Mouse (Mus musculus) large intestine, adult 2 months (tissue): ENCODE measurements around the gene Rmi1. TPM values are rescaled to one million over a fixed set of nuclear protein-coding genes. Genes with fewer than 3 reads are reported as not detected.
"Not testable (repeated sequence)": the region's sequence is repeated elsewhere in the genome, so short reads cannot be mapped to it uniquely, and the experiment has no call there.

Source experiments
- DNase-seq: peaks from one replicate; pipeline ENCODE4 v3.0.0-alpha.2; 2012; ENCODE audit warnings: low read depth, low spot score
- WGBS: fragments of 180-500 bp; shearing (Covaris S2); methylation state at CpG from one replicate; pipeline ENCODE4 v1.1.7; 2018; 5-methylcytosine and 5-hydroxymethylcytosine counted together
- polyA plus RNA-seq: library from polyadenylated mRNA; depleted of rRNA; stranded (reverse); fragments of >200 nt; gene quantifications from 2 replicates; pipeline ENCODE4 v1.2.3, GENCODE M21; 2012

Gene Rmi1
- polyA plus RNA-seq, 1 experiment: 4.1 TPM

DNA sequence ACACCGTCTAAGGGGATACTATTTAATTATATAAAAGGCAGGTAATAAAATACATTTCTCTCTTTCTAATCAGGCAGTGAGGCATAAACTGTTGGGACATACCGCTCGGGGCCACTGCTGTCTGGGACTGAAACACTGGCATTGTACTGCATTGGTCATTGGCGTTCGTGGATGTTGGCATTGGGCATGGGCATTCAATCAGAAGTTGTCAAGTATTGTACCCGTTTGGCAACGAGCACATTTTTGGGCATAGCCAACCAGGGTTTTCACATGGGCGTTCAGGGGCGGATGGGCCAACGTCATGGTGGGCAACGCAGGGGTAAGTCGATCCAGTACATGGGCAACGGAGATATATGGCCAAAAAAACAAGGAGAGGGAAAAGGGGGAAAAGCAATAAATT, 4.4 kb upstream of the Rmi1 start:
- WGBS: 80% methylated on average over 13 of the region's 13 CpGs

GRCm38 (mm10) chr13:58400576-58400975, 1.5 kb upstream of the Rmi1 start:
- DNase-seq: no peak
- under 1% methylated on average over 11 of the region's 11 CpGs for WGBS

More for the DNA sequence above, 4.4 kb upstream of the Rmi1 start:
- DNase-seq: no peak

DNA sequence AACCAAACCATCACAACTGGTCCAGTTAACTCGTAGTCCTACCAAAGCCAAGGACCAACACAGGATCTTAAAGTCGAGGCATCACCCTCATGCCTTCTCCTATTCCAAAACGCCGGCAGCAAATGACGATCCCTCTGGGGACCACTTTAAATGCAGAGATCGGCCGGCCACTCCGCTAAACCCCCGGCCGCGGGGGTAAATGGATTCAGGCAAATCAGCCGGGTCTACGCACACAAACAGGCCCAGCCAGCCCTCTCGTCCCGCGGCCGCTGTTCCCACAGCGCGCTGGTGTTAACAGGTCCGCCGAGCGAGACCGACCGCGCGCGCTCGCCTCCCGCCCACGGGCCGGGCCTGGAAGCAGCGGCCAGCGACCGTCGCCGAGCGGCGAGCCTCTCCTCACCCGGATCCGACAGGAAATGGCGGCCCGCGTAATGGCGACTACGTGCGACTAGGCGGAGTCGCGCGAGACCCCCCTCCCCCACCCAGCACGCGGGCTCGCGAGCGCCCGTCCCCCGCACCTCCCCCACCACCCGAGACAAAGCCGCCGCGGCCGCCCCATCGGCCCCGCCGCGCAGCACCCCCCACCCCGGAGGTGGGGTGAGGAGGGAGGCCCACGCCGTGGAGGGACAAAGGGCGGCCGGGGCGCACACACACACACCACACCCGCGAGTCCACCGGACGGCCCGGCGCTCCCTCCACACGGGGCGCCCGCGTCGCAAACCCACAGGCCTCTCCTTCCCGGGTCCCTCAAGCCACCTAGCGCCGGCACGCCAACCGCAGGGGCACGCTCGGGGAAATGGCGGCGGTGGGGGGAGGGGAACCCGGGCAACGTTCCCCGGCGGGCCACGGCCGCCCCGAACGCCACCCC, 679 bp upstream of the Rmi1 start:
- under 1% methylated on average over 90 of the region's 100 CpGs for WGBS
- no peak for DNase-seq

DNA sequence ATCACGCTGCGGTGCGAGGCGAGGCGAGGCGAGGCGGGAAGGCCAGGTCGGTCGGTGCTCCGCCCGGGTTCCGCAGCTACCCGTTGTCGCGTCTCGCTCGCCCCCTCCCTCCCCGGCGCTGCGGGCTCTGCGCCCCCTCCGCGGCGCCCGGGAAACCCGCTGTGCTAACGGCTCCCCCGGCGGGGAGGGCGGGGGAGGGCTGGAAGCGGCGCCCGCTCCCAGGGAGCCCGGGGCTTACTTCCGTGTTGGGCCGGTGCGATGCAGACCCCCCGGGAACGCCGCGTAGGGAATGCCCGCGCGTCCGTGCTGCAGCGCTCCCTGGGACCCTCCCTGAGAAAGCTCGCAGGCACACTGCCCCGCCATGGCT, 679 bp downstream of the Rmi1 start:
- DNase-seq: no peak
- WGBS: under 1% methylated on average over 46 of the region's 48 CpGs

- 4% methylated on average over 17 of the region's 17 CpGs for WGBS
- DNase-seq: not testable (repeated sequence)
These were observed 1.2 kb downstream of the Rmi1 start, which contains the start of gene Hnrnpk for GRCm38 (mm10) chr13:58403243-58403642. Gene Hnrnpk (minus strand): TSS chr13:58403343.

DNA sequence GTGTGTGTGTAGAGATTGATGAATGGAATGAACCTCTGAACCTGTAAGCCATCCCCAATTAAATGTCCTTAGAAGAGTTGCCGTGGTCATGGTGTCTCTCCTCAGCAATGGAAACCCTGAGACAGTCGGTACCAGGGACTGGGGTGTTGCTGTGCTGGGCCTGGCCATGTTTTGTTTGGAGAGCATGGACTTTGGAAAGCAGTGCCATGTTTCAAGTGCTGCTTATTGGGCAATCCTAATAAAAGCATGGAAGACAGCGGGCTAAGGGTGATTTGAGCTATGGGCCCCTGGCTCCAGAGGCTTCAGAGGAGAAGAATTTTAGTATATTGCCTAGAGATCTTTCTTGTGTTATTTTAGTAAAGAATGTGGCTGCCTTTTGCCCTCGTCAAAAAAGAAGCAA, 9.0 kb downstream of the Rmi1 start:
- WGBS: 90% methylated on average over 4 of the region's 4 CpGs
- no peak for DNase-seq

GRCm38 (mm10) chr13:58415374-58415773, 13.3 kb downstream of the Rmi1 start:
- no peak for DNase-seq
- WGBS: 68% methylated on average over 6 of the region's 6 CpGs

- DNase-seq: no peak
- 69% methylated on average over 5 of the region's 5 CpGs for WGBS
These were observed 13.8 kb downstream of the Rmi1 start for GRCm38 (mm10) chr13:58415838-58416237.

DNA sequence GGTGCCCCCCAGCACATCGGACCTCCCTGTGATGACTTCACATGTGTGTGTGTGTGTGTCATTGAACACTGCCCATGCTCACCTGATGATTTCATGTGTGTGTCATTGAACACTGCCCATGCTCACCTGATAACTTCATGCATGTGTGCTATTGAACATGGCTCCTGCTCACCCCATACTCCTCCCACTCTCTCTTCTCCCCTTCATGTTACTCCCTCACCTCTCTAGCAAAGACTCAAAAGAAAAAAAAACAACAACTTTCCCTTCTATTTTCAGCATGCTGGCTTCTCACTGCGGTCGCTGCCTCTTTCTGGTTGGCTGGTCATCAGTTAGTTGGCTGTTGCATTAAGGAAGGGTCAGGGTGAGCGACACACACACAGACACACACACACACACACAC, 16.6 kb downstream of the Rmi1 start:
- DNase-seq: no peak
- WGBS: 85% methylated on average over 4 of the region's 4 CpGs

- 88% methylated on average over 1 of the region's 1 CpGs for WGBS
- no peak for DNase-seq
These were observed 17.2 kb downstream of the Rmi1 start for GRCm38 (mm10) chr13:58419266-58419665.

DNA sequence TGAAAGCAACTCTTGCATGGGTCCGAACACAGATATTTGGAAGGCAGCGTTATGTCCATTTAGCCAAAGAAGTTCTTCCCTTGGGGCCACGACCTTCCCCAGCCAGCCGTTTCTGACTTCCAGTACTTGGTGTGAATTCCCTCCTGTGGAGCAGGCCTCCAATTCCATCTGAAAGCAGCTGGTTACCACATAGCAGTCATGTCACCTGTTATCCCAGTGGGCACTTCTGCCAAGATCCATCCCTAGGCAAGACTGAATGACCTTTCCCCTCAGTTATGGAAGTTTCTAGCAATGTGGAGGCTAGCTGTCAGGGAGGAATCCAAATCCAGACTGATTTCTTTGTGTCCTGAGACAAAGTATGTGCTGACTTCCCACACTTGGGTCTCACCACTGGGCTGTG, 19.0 kb downstream of the Rmi1 start:
- WGBS: 86% methylated on average over 4 of the region's 4 CpGs
- DNase-seq: no peak

- 56% methylated on average over 4 of the region's 4 CpGs for WGBS
- no peak for DNase-seq
These were observed 20.2 kb downstream of the Rmi1 start for GRCm38 (mm10) chr13:58422242-58422641.

GRCm38 (mm10) chr13:58423061-58423660, 21.1 kb downstream of the Rmi1 start:
- DNase-seq: no peak
- whole genome bisulfite sequencing: 33% methylated on average over 10 of the region's 10 CpGs

- no peak for DNase-seq
- 69% methylated on average over 2 of the region's 2 CpGs for WGBS
These were observed 37.7 kb downstream of the Rmi1 start for GRCm38 (mm10) chr13:58439716-58440115.

- DNase-seq: no peak
- WGBS: 59% methylated on average over 4 of the region's 4 CpGs
These were observed 41.3 kb downstream of the Rmi1 start for GRCm38 (mm10) chr13:58443326-58443725.

DNA sequence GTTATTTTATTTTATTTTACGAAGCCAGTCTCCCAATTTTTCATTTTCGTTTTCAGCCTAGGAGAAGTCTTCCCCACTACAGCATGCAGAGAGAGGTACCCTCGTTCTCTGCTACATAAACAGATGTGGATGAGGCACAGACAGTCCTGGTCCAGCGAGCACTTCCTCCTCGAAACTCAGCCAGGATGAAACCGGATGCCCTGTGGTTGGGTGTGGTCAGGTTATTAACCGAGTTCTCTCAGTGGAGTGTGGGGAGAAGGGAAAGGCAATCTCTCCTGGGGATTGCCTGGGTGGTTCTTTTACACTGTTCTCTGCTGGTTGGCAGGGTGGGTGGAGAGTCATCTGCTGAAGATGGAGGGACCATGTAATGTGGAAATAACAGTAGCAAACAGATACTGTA, 41.7 kb downstream of the Rmi1 start:
- whole genome bisulfite sequencing: 19% methylated on average over 7 of the region's 7 CpGs
- DNase-seq: no peak

DNA sequence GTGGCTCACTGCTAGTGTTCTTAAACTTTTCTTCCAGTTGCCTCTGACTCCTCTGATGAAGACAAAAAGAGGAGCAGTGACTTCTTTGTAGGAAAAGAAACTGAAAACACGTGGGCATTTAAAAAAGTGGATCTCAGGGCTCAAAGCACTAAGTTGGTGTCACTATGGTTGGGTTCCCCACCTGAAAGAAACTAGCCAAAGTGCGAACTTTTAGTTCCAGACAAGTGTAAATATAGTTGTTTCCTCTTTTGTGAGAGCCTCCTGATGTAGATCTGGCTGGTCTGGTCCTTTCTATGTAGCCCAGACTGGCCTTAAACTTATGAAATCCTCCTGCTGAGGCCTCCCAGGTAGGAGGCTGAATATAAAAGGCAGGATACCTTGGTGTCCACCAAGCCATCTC, 44.5 kb downstream of the Rmi1 start:
- 70% methylated on average over 2 of the region's 2 CpGs for WGBS
- no peak for DNase-seq

- no peak for DNase-seq
- 81% methylated on average over 22 of the region's 22 CpGs for WGBS
These were observed 48.6 kb downstream of the Rmi1 start for GRCm38 (mm10) chr13:58450459-58451182.

GRCm38 (mm10) chr13:58452246-58452645, 50.2 kb downstream of the Rmi1 start:
- 68% methylated on average over 4 of the region's 4 CpGs for WGBS
- no peak for DNase-seq

DNA sequence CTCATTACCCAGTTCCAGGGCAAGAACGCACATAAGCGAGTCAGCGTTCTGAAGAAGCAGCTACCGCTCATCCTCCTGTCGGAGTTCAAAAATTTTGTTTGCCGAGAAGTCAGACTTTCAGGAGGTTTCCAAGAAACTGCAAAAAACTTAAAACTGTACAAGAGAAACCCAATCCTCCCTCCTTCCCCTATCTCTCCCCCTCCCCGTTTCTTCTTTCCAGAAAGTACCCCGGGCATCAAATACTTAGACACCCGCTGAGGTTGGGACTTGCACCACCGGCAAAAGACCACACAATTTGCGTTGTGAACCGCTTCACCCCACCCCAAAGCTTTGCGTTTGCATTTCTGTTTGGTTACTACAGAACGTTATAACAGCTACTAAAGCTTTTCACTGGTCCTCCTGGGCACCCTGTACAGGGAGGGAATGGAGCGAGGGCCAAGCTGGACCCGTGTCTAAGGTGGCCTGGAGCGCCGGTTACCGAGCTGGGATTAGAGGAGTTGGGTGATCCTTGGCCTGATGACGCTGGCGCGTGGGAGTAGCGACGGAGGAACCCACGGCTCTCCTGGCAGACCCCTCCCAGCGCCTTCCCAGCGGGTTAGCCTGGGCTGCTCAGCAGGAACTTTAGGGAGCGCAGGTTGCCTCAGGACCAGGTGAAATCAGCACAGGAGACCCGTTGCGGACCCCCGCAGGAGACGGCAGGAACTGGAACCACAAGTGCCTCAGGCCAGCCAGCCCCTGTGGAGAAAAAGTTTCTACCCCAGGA, 50.8 kb downstream of the Rmi1 start:
- no peak for DNase-seq
- 17% methylated on average over 32 of the region's 32 CpGs for WGBS
